Mouse (Mus musculus) ES-Bruce4 (cell line): ENCODE results near the gene Cadps. TPM values are rescaled to one million over a fixed set of nuclear protein-coding genes. Genes with fewer than 3 reads are reported as not detected.

ENCODE experiments used
- H3K27ac ChIP-seq: 2 replicates; pipeline ENCODE4 v1.5.1; 2012; ENCODE audit warnings: low read length, inconsistent platforms; ENCODE audit not compliant: insufficient read depth
- H3K27me3 ChIP-seq: 2 replicates; pipeline ENCODE4 v1.6.1; 2012; ENCODE audit warnings: mild to moderate bottlenecking, low read length, inconsistent platforms; ENCODE audit not compliant: control insufficient read depth, poor library complexity, insufficient read depth, severe bottlenecking
- H3K36me3 ChIP-seq: 2 replicates; pipeline ENCODE4 v1.6.1; 2012; ENCODE audit warnings: inconsistent platforms, mild to moderate bottlenecking, low read length, moderate library complexity; ENCODE audit not compliant: control insufficient read depth, poor library complexity, insufficient read depth, severe bottlenecking
- H3K4me1 ChIP-seq: one replicate; pipeline ENCODE4 v1.8.1; 2011; ENCODE audit warnings: low read length; ENCODE audit not compliant: control insufficient read depth, insufficient read depth
- H3K4me3 ChIP-seq: 2 replicates; pipeline ENCODE4 v1.5.1; 2011; ENCODE audit warnings: low read depth, mild to moderate bottlenecking, low read length
- H3K9ac ChIP-seq: 2 replicates; pipeline ENCODE4 v1.6.1; 2012; ENCODE audit warnings: low read depth, mild to moderate bottlenecking, inconsistent platforms; ENCODE audit not compliant: poor library complexity, severe bottlenecking
- H3K9me3 ChIP-seq: replicated peaks from 2 replicates; pipeline ENCODE4 v1.6.1; 2012; ENCODE audit warnings: mild to moderate bottlenecking, low read length, inconsistent platforms; ENCODE audit not compliant: control insufficient read depth, poor library complexity, insufficient read depth, severe bottlenecking
- CTCF ChIP-seq: IDR thresholded peaks from one replicate; pipeline ENCODE4 v1.8.1; 2011; ENCODE audit warnings: low read depth, low read length
- EP300 ChIP-seq: IDR thresholded peaks from 2 replicates; pipeline ENCODE4 v1.6.1; 2011; ENCODE audit warnings: low read depth, low read length; ENCODE audit not compliant: insufficient read depth
- POLR2A ChIP-seq: IDR thresholded peaks from one replicate; pipeline ENCODE4 v1.8.1; 2011; ENCODE audit warnings: low read length; ENCODE audit not compliant: insufficient read depth
- polyA plus RNA-seq: library from polyadenylated mRNA; stranded (reverse); fragments of >200 nt; gene quantifications from 2 replicates; pipeline ENCODE4 v1.2.4, GENCODE M21; 2011; ENCODE audit warnings: low read depth; ENCODE audit not compliant: missing spikeins, insufficient read depth, insufficient read length

The Cadps gene
- polyA plus RNA-seq, 1 experiment, result 1.3 TPM

DNA sequence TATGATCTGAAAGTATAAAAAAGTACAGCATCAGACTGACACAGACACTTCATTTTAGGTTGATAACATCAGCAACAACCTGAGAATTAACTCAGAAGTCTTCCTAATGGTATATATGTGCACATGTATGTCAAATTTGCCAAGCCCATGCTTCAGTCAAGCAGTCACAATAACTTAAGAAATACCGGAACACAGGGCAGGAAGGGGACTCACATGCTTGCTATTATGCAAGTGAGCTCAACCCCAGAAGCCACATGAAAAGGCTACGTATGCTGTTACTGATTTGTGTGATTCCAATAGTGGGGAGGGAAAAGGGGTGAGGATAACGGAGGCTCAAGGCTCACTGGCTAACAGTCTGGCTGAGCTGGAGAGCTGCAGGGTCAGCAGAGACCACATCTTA, 418.8 kb downstream of the Cadps start:
- H3K9ac ChIP-seq, result no peak overlapping the region
- no peak overlapping the region for H3K27ac ChIP-seq
- no peaks in the 10 kb centered on the region for H3K36me3 ChIP-seq
- no peaks in the 10 kb centered on the region for H3K27me3 ChIP-seq
- H3K4me3 ChIP-seq, result no peak overlapping the region
- TF ChIP-seq EP300 (no peak), CTCF (no peak), POLR2A (no peak)
- no peaks in the 10 kb centered on the region for H3K4me1 ChIP-seq
- no peaks in the 10 kb centered on the region for H3K9me3 ChIP-seq

DNA sequence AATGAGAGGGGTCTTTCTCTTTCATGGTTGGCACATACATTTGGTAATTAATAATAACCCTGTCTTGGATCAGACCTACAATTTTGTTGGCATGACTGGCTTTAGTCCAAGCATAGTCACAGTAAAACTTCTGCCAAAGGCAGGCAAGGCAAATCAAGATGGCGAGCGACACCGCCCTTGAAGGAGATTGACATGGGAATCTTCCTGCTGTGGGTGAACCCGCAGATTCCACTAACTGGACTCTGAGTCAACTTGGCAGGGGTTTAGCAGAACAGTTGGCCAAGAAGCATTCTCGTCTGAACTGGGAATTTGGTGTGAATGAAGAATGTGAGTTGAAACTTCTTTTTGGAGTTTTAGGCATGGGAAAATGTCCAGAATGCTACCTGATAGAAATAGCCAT, 422.8 kb downstream of the Cadps start:
- H3K4me3 ChIP-seq, result no peak overlapping the region
- no peaks in the 10 kb centered on the region for H3K36me3 ChIP-seq
- no peak overlapping the region for H3K27ac ChIP-seq
- H3K9ac ChIP-seq, result no peak overlapping the region
- H3K27me3 ChIP-seq, result no peaks in the 10 kb centered on the region; the same call in 1 of the 2 replicates
- H3K9me3 ChIP-seq, result no peaks in the 10 kb centered on the region
- H3K4me1 ChIP-seq, result no peaks in the 10 kb centered on the region
- no peak for TF ChIP-seq POLR2A

DNA sequence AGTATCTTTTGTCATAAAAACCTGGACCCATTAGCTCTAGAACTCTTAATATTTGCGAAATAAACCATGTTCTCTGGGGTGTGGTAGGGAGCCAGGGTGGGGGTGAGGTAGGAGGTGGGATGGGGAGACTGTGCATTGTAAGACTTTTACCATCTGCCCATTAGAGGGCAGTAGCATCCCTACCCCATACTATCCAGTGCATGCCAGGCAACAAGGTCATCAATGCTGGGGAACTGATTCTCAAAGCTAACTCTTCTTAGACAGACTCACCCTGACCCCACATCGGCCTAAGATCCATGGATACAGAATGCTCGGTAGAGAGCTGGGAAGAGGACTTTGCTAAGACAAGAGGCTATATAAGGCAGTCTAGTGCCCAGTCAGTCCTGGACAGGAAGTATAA, 425.3 kb downstream of the Cadps start:
- Histone ChIP-seq H3K27ac (no peak overlapping the region), H3K36me3 (no peaks in the 10 kb centered on the region), H3K27me3 (no peaks in the 10 kb centered on the region; the same call in 1 of the 2 replicates), H3K4me3 (no peak overlapping the region), H3K9me3 (no peaks in the 10 kb centered on the region), H3K9ac (no peak overlapping the region), H3K4me1 (no peaks in the 10 kb centered on the region)
- TF ChIP-seq CTCF, result peak; percentile 43
- no peak for TF ChIP-seq POLR2A

DNA sequence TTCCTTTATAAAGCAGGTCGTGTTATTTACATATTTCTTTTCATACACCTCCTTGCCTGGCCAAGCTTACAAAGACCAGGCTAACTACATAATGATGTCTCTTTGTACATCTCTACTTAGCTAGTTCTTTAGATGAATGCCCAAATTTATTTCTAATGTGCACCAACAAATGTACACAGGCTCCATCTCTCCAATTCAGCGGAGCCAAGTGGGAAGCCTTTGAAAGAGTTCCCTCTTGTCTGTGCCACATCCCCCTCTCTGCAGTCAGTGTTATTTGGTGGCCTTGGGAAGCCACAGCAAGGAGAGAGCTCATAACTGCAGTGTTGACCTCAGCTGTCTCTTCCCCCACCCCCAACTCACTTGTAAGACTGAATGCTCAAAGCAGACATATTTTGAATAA, 428.6 kb downstream of the Cadps start:
- no peak overlapping the region for H3K4me3 ChIP-seq

DNA sequence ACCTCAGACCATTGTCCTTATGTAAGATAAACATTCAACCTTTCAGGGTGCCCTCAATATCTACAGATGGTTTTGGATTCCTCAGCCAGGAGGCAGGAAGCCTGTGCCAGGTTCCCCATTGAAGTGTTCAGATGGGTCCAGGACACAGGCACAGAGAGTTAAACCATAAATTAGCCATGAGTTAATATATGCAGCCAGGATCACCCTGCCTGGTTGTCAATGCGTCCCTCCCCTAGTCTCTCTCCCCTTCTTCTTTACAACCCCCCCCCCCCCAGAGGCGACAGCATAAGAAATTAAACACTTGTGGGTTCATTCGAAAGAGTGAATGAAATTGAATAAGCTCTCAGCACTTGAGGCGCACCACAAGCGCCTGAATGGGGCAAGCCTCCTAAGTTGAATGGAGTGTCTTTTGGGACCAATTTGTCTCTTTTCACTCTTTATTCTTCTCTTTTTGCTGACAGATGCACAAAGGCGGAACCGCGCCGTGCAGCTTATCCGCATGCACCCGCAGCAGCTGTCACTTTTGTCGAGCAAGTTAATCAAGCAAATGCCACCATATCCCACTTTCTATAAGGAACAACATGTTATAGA, 429.5 kb downstream of the Cadps start:
- H3K27ac ChIP-seq, result no peak overlapping the region
- H3K36me3 ChIP-seq, result no peaks in the 10 kb centered on the region
- H3K9ac ChIP-seq, result 0 out of 2 replicates have a peak overlapping the region, but pooled peaks have one; percentile 7
- no peaks in the 10 kb centered on the region for H3K4me1 ChIP-seq
- H3K9me3 ChIP-seq, result no peaks in the 10 kb centered on the region
- H3K27me3 ChIP-seq, result peaks cover 2% of the 10 kb centered on the region; the same call in 1 of the 2 replicates
- TF ChIP-seq CTCF (no peak), EP300 (no peak), POLR2A (no peak)
- H3K4me3 ChIP-seq, result no peak overlapping the region; the same call in 1 of the 2 replicates

More for the DNA sequence above, 428.6 kb downstream of the Cadps start:
- Histone ChIP-seq H3K9ac (no peak overlapping the region), H3K9me3 (no peaks in the 10 kb centered on the region), H3K36me3 (no peaks in the 10 kb centered on the region), H3K4me1 (no peaks in the 10 kb centered on the region), H3K27me3 (peaks cover 2% of the 10 kb centered on the region; the same call in 1 of the 2 replicates), H3K27ac (no peak overlapping the region)
- TF ChIP-seq POLR2A (no peak), EP300 (no peak), CTCF (no peak)

DNA sequence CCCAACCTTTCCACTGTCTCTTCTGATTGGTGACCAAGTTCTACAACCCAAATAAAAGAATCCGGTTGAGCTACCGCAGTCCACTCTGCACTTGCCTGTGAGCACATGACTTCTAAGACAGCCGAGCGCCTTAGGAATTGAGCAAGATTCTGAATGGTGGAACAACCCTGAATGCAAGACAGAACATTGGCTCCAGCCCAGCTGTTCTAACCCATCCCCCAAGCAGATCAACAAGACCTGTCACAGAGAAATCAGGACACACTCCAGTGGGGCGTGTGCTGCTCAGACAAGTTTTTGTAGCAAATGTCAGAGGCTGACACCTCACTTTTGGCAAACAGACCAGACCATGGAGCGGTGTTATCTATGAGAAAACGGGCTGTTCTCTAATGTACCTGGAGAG, 431.7 kb downstream of the Cadps start:
- peaks cover 1% of the 10 kb centered on the region for H3K4me1 ChIP-seq

More for the DNA sequence above, 431.7 kb downstream of the Cadps start:
- no peak overlapping the region for H3K9ac ChIP-seq
- no peak overlapping the region for H3K4me3 ChIP-seq
- no peaks in the 10 kb centered on the region for H3K36me3 ChIP-seq
- H3K9me3 ChIP-seq, result no peaks in the 10 kb centered on the region
- H3K27ac ChIP-seq, result no peak overlapping the region
- peaks cover 4% of the 10 kb centered on the region for H3K27me3 ChIP-seq
- TF ChIP-seq CTCF (no peak), EP300 (no peak), POLR2A (no peak)
